Mouse (Mus musculus) heart, postnatal 0 days (tissue): ENCODE measurements around the gene Nupr1l.

Source experiments
- CTCF ChIP-seq: IDR thresholded peaks from 2 replicates; pipeline ENCODE4 v1.5.1; 2016; ENCODE audit warnings: antibody characterized with exemption, control low read depth, low read depth
- EP300 ChIP-seq: IDR thresholded peaks from 2 replicates; pipeline ENCODE4 v1.6.1; 2016; ENCODE audit warnings: antibody characterized with exemption, low read depth

- peak; percentile 86 for TF ChIP-seq CTCF
- TF ChIP-seq EP300, result no peak
Observed at GRCm38 (mm10) chr5:129878946-129879345, 29.4 kb upstream of the Nupr1l start.
